Mouse (Mus musculus) small intestine, adult 2 months (tissue): ENCODE measurements around the gene St3gal5.

ENCODE experiments used
- CTCF ChIP-seq: fragments of 200-500 bp; IDR thresholded peaks from 2 replicates; pipeline ENCODE4 v1.5.1; 2012; ENCODE audit warnings: low read depth, mild to moderate bottlenecking, control low read depth, inconsistent platforms, low read length, moderate library complexity, mixed read lengths; ENCODE audit not compliant: insufficient replicate concordance, insufficient read length; ENCODE audit errors: extremely low read depth
- POLR2A ChIP-seq: fragments of 200-500 bp; IDR thresholded peaks from 2 replicates; pipeline ENCODE4 v1.6.1; 2012; ENCODE audit warnings: low read depth, mild to moderate bottlenecking, control low read depth, inconsistent platforms, low read length, moderate library complexity

- TF ChIP-seq CTCF (no peak), POLR2A (no peak)
Measured at GRCm38 (mm10) chr6:72148721-72149120, 51.3 kb downstream of the St3gal5 start.
